Mouse (Mus musculus) ES-E14 (cell line): ENCODE results near the gene Hivep3.

ENCODE experiments used
- CHD2 ChIP-seq: IDR thresholded peaks from 2 replicates; pipeline ENCODE4 v1.6.1; 2014; ENCODE audit warnings: mild to moderate bottlenecking, low read depth, low read length, inconsistent platforms
- HCFC1 ChIP-seq: IDR thresholded peaks from 2 replicates; pipeline ENCODE4 v1.6.1; 2012; ENCODE audit warnings: low read length, inconsistent platforms, borderline replicate concordance; ENCODE audit not compliant: insufficient read depth
- MAFK ChIP-seq: IDR thresholded peaks from 2 replicates; pipeline ENCODE4 v1.6.1; 2014; ENCODE audit warnings: mild to moderate bottlenecking, low read depth, low read length, inconsistent platforms; ENCODE audit not compliant: insufficient read depth
- ZNF384 ChIP-seq: IDR thresholded peaks from 2 replicates; pipeline ENCODE4 v1.6.1; 2012; ENCODE audit warnings: low read depth, low read length, inconsistent platforms

GRCm38 (mm10) chr4:120089536-120089935, 356.0 kb downstream of the Hivep3 start:
- TF ChIP-seq MAFK (no peak), CHD2 (no peak), ZNF384 (no peak), HCFC1 (no peak)
